Mouse (Mus musculus): ENCODE measurements around the gene Gfpt1.

- TF ChIP-seq CTCF (IDR thresholded peaks at IDR 0.05; ENCODE audit: insufficient read depth, low read length) (no peak), POLR2A (IDR thresholded peaks at IDR 0.05; ENCODE audit: borderline replicate concordance, extremely low read depth, low read depth, low read length) (no peak)
These were observed 59.8 kb downstream of the Gfpt1 start for GRCm38 (mm10) chr6:87102421-87102911.
